Mouse (Mus musculus) cerebellum, adult 18-20 months (tissue): ENCODE data around the gene a.

Experiments used
- DNase-seq, 2 experiments: peaks; one replicate each; pipeline ENCODE4 v3.0.0; 2021

The a gene

DNA sequence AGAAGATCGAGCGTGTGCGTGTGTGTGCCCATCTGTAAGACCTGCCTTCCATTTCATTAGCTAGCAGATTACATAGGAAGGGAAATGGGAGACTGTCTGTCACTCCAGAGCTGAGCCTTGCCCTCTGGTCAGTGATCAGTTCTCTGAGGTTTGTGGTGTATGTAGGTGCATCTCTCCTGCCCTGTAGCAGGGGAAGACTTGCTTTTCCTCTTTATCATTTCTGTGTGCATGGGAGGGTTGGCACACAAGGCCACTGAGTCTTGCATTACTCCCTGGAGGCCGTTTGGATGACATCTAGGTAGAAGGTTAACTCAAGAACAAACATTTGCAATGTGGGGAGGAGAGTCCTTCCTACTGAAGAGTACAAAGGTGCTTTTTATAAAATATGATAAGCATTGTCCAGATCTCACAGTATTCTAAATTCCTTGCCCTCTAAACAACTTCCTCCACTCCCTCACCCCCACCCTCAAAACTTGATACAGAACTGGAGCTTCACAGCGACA lies 264.9 kb downstream of the a start:
- DNase-seq, result no peak

DNA sequence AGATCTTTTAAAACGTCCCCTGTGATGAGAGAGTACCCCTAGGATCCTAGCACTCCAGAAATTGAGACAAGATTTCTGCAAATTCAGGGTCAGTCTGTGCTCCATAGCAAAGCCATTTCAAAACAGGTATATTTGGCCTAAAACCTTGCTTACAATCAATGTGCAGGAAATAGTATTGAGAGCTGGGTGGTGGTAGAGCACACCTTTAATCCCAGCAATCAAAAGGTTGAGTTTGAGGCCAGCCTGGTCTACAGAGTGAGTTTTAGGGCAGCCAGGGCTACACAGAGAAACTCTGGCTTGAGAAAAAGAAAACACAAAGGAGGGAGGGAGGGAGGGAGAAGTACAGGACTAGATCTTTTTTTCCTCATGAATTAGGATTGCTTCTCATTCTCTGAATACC lies 266.2 kb downstream of the a start:
- DNase-seq, result no peak

DNA sequence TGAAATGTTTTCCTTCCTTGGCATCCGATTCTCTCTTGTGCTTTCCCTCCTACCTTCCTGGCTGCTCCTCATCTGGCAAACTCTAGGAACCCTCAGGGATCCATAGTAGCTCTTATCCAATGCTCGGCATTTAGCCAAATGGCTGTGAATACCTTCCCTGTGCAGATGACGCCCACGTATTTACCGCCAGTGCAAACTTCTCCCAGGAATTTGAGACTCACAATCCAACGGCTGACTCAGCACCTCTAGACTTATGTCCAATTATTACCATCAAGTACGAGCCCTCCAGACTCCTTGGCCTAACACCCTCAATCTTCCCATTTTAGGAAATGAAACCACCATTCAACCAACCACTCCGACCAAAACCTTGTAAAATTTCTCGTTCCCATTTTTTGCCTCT lies 279.8 kb downstream of the a start:
- no peak for DNase-seq

DNA sequence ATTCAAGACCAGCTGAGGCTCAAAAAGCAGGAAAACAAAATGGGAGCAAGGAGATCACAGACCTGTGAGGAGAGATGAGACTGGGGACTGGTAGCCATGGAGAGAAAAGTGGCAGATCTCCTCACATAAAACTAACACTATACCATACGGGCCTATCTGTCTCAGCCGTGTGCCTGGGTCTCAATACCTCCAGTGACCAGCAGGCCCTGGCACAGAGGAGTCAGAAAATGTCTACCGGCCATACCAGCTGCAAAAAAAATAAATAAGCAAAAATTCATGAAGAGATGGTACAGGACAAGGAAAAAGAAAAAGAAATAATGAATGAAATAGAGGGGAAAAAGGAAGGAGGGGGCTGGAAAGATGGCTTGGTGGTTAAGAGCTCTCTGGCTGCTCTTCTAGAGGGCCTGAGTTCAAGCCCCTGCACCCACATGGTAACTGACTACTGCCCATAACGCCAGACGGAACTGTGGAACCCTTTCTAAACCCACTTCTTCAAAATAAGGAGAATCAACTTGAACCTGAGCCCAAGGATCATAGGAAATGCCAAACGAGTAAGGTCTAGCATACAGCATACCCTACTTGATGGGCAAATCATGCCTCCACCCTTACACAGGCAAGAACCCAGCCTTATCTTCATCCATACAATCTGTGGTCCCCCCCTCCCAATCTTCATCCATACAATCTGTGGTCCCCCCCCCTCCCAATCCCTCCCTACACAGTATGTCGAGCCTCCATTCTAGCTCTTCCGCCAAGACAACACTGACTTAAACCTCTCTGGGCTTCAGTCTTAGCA lies 281.3 kb downstream of the a start:
- no peak for DNase-seq

DNA sequence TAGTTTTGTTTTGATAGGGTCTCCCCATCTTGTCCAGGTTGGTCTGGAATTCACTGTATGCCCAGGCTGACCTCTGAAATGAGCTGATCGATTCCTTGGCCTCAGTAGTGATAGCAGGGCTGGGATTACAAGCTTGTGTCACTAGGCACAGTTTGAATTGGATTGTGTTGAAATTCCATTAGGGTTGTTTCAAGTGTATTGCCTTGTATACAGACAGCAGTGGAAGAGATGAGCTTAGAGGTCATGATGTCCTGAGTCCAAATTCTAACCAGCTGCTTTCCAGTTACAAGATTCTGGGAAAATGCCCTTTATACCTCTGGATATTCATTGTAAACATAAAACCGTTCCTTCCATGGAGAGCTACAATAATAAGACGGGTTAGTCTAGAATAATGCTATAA lies 282.1 kb downstream of the a start:
- no peak for DNase-seq

DNA sequence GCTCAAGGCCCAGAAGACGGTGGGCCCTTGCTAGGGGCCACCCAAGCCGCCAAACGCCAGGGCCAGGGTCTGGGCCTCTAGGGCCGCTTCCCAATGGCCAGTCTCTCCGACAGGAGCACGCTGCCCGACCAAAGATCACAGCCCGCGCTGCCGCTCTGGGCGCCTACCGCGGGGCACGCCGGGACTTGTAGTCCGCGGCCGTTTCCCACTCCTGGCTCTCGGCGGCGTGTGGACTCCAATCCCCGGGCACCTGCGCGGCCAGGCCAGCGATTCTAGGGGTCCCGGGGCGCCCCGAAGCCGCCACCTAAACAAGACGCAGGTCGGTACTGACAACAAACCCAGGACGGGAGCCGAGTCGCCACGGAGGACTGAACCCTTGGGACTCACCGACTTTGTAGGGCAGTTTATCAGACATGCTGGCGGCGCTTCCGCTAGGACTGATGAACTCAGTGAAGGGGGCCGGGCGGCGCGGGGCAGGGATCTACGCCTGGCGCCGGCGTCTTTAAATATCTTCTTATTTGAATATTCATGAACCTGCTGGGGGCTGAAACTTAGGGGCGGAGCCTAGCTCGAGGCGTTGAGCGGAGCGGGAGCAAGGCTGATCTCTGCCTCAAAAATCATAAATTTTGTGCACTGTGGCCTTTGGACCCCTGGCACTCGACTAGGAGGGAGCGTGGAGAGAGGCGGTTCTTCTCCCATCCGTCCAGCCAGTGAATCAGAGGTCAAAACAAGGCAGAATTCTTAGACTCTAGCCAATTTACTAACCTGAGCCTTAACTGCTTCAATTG lies 283.0 kb downstream of the a start, which contains the start of gene Ahcy:
TSS of gene Ahcy (minus strand) at position 520 of the 788 bp plus-strand sequence.
- DNase-seq, result peak; percentile 93 to 95

DNA sequence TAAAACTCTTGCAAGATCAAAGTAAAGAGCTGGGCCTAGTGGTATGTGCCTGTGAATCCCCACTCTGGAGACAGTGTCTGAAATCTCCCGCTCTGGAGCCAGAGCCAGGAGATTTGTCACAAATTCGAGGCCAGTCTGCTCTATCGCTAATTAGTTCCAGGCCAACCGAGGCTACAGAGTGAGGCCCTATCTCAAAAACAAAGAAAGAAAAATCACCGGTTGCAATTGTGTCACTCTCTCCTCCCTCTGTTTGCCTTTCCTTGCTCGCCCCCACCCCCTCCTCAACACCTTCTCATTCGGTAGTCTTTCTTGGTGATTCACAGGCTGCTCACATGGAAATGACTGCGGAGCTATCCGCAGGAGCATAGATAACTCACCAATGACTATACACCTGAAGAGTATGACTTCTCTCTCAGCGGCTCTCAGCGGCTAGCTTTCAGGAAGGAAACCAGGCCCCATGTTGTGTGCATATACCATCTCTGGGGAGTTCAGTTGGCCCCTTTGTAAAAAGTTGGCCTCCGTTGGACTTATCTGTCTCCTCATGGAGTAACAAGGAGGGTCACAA lies 283.6 kb downstream of the a start:
- peak in 1 of 2 experiments; percentile 28 for DNase-seq

DNA sequence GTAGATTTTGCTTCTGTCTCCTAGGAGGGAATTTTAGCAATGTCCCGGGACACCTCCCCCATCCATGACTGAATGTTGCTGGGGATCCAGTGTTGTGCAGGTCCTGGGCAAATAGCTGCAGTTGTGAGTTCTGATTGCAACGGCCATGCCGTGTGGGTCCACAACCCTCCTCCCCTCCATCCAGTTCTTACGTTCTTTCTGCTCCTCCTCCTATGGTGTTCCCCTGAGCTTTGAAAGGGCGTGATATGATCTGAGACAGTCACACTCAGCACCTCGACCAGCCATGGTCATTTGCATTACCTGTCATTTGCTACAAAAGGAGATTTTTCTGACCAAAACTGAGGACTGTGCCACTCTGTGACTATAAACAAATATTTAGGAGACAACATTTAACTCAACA lies 284.4 kb downstream of the a start:
- no peak for DNase-seq

DNA sequence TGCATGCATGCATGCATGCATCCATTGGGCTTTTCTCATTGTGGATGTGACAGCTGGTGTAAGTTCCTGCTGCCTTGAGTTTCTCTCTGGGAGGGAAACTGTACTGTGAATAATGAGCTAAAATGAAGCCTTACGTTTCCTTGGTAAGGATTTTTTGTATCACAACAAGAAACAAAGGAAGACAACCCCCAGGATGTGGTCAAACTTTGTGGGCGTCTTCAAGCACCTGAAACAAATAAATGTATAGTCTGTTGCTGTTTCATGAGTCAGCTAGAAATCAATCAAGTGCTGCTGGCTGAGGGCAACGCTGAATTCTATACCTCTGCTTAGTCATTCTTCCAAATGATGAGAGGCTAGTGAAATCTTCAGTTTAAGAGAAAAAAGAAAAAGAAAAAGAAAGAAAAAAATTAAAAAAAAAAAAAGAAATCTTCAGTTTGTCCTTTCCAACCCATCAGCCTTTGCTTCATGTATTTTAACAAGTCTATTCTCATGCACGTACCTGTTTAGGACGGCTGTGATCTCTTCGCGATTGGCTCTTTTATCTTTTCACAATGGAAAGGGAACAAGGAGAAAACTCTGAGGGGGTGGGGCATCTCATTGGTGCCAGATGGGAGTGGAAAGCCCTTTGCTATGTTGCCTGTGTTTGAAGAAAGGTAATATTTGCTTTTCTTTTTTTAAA lies 288.4 kb downstream of the a start:
- no peak for DNase-seq

DNA sequence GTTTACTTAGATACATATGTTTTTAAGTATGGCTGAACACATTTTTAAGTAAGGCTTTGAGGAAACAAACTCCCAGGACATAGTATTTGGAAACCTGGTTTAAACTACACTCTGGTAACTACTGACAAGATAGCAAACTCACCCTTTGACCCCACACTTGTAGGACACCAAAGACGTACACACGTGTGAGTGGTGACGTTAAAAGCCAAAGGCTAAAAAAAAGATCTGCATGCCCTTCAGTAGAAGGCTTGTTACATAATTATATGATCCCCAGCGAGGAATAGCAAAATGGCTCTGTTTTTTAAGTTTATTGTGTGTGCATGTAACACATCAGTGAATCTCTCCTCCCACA lies 289.0 kb downstream of the a start:
- no peak for DNase-seq

DNA sequence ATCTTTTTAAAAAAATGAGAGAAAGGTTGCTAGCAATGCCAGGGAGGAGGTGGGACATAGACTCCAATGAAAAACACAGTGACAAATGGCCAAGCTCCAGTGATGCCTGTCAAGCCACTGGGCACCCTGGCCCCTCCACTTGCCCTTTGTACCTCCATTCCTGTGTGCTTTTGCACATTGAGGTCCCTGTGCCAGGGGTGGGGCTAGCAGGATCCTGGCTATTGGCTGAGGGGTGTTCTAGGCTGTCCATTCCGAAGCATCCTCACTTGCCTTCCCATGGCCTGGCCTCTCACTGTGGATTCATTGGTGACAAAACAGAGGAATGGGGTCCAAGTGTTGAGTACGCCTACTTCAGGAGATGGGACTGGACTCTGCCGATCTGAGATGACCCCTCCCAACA lies 289.9 kb downstream of the a start:
- DNase-seq, result no peak

DNA sequence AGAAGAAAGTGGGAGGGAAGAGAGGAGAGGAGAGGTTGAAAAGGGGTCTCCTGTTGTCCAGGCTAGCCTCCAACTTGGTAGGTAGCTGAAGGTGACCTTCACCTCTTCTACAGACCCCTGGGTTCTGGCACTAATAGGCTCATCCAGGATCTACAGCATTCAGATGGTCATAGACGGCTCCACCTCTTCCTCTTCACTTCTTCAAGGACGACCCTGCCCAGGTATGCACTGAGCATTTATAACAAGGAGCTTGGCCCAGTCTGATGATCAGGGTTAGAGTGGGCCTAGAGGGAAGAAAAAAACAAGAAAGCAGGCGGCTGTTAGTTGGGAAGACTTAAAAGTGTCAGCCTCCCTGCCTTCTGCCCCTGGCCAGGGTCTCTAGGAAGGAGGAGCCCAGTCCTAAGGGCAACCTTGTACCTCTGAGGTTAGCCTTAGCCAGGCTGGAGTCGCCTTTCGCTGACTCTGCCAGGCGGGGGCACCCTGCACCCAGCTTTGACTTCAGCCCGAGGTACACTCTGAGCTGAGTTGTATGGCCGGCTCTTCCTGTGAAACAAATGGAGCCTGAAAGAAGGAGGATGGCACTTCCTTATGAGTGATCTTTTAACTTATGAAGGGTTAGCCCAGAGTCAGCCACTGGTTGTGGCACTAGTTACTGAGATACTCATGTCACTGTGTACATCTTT lies 291.1 kb downstream of the a start:
- peak; percentile 67 to 75 for DNase-seq

DNA sequence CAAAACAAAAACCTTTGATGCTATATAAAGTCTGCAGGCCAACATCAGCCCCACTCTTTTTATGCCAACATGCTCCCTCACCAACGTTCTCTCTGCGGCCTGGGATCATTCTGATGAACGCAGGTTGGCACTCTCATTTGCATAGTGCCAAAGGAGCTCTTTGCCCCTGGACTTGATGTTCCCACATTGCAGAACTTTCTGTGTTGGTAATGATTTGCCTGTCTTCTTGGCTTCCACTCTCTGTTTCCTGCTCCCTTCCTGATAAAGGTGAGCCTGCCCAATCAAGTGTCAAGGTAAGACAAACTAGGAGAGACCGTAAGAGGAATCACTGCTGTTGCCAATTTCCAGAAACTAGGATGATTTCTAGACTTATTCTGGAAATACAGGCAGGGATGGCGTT lies 293.3 kb downstream of the a start:
- DNase-seq, result no peak

DNA sequence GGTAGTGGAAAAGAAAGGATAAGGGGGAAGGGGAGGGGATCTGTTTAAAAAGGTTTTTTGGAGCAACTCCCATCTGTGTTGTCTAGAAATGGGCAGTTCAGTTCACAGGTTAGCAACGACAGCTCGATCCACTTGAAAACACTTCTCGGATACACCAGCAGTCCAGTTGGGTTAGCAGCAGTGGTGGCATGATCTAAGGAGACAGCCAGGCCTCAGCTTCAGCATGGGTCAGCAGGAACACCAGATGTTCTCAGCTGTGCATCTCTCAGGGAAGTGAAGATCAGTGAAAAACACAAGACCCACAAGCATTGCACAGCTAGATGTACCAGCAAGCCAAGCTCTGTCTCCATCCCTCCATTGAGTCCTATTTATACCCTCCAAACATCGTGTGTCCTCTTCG lies 295.1 kb downstream of the a start:
- no peak for DNase-seq

DNA sequence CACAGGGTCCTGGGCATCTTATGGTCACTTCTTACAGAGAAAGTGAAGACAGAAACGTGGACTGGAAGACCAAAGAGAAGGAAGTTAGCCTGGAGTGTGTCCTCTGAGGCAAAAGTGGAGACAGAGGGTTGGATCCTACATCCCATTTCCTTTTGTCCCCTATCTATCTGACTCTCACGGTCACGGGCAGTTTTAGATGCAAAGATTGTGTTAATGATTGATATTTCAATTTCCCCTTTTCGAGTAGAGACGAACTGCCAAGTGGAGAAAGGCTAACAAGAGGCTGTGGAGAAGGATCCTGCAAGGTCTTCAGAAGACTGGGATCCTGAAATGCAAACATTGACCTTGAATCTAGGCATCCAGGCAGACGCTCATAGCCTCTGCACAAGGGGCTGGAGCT lies 297.1 kb downstream of the a start:
- no peak for DNase-seq

DNA sequence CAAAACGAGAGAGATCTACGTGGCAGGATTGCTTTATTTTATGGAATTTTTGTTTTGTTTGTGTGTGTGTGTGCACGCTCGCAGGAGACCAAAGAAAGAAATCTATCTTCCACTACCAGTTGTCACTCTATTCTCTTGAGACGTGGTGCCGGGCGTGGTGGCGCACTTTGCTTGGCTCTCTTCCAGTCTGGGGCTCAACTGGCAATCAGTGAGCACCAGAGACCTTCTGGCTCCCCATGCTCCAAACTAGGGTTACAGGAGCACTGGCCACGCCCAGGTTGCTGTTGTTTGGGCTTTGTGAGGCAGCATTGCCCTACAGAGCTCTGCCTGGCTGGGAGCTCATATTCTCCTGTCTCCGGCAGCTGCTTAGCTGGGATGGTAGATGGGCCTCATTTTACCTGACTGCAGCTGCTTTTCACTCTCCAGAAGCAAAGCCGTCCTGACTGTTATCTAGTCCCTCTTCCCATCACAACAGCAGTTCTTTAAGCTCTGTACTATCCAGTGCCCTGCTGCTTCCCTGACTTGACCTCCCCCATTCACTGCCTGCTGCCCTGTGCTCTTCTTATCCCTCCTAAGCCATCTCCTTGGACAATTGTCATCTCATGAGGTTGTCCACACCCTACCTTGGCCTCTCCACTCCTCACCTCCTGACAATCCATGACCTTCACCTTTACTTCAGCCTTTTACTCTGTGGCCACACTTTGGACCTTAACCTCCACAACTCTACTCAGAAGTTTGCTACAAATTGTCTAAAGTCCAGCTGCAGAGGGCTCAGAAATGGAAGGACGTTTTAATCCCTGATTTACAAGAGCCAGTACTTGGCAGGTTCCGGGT lies 299.9 kb downstream of the a start:
- no peak for DNase-seq

DNA sequence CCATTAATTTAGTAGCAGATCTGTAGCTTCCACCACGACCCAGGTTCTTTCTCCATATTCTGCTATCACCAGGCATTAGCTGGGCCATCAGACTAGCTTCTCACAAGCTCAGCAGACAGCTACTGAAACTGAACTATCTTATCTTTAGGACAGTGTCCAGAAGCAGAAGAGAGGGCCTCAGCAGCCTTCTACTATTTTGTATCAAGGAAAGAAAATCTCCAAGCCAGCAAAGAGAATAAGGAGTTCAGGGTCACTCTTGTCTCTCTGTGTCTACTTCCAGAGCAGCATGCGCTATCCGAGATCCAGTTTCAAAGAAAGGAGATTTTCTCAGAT lies 300.5 kb downstream of the a start:
- no peak for DNase-seq

DNA sequence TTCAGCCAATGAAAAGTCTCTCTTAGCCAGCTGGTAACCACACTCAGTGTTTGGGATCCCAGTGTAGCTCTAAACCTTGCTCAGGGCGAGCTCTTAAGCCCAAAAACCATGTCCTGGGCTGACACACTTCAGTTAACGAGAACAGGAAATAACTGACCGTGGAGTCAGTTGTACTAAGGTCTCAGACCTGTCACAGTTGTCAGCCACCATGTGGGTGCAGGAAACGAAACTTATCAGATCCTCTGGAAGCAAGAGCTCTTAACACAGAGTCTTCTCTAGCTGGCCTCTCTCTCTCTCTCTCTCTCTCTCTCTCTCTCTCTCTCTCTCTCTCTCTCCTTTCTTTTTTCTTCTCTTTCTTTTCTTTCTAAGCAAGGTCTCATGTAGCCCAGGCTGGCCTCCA lies 302.2 kb downstream of the a start:
- no peak for DNase-seq

DNA sequence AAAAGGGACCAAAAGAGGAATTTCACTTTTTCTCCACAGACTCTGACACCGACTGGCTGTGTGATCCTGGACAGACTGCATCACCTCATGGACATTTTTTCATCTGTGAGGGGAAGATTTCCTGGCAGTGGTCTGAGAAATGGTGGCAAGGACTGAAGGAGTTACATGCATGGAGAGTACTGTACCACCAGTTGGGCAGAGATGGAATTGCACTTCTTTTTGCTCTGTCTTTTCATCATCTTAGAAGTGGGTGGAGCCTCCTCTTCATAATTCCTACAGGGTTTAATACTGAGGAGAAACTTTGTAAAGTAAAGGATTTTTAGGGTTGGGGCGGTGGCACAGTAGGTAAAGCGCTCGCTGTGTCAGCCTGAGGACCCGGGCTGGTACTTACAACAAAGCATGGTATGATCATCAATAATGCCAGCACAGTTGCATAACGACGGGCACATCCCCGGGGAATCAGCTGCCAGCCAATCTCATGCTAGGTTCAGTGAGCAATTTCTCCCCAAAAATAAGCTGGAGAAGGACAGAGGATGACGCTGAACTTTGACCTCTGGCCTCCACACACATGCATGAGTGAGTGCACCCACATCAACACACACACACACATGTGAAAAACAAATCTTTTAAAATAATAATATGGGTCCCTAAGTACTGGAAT lies 307.6 kb downstream of the a start:
- peak in 1 of 2 experiments; percentile 10 for DNase-seq

DNA sequence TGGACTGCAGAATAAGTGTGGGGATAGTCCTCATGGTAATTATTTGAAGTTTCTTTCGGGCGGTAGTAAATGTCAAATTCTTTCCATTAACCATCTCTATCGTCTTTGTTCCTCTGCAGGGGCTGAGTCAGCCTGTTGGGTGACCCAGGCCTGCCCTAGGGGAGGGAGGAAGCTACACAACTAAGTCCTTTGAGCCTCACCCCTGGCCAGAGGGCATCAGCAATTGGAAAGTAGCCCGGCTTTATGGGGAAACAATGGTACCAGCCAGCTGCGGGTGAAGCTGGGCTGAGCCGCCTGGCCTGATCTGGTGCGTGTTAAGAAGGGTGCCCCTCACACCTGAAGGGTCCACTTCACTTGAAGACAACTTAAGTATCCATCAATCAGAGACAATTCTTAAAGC lies 308.2 kb downstream of the a start:
- DNase-seq, result peak in 1 of 2 experiments; percentile 17
